Mouse (Mus musculus) CH12.LX (cell line): ENCODE results near the gene Recql5.

Experiments
- CTCF ChIP-seq, 2 experiments: IDR thresholded peaks in 1 of 2; conservative IDR thresholded peaks in 1 of 2; 2 replicates each; pipeline ENCODE4 v1.5.1; 2011 to 2012; ENCODE audit warnings: low read depth in 2 of 2, low read length in 2 of 2, improper control_type of control experiment in 1 of 2, inconsistent platforms in 1 of 2, mild to moderate bottlenecking in 1 of 2, moderate library complexity in 1 of 2
- E2F4 ChIP-seq: IDR thresholded peaks from 2 replicates; pipeline ENCODE4 v1.6.1; 2011; ENCODE audit warnings: low read depth, low read length, improper control_type of control experiment; ENCODE audit not compliant: insufficient replicate concordance
- HCFC1 ChIP-seq: IDR thresholded peaks from 2 replicates; pipeline ENCODE4 v1.6.1; 2012; ENCODE audit warnings: low read depth, mild to moderate bottlenecking, inconsistent platforms, low read length, improper control_type of control experiment
- JUND ChIP-seq: conservative IDR thresholded peaks from 2 replicates; pipeline ENCODE4 v1.6.1; 2011; ENCODE audit warnings: low read depth, low read length, improper control_type of control experiment
- MXI1 ChIP-seq: IDR thresholded peaks from 2 replicates; pipeline ENCODE4 v1.6.1; 2011; ENCODE audit warnings: mild to moderate bottlenecking, low read depth, low read length, improper control_type of control experiment
- MYC ChIP-seq: IDR thresholded peaks from 2 replicates; pipeline ENCODE4 v1.6.1; 2011; ENCODE audit warnings: low read depth, mild to moderate bottlenecking, improper control_type of control experiment, low read length
- NELFE ChIP-seq: IDR thresholded peaks from 2 replicates; pipeline ENCODE4 v1.6.1; 2011; ENCODE audit warnings: low read depth, low read length, improper control_type of control experiment
- NRF1 ChIP-seq: IDR thresholded peaks from 2 replicates; pipeline ENCODE4 v1.6.1; 2014; ENCODE audit warnings: low read depth, mild to moderate bottlenecking, inconsistent platforms, low read length, improper control_type of control experiment, moderate library complexity
- POLR2A ChIP-seq: IDR thresholded peaks from 2 replicates; pipeline ENCODE4 v1.6.1; 2011; ENCODE audit warnings: low read depth, mild to moderate bottlenecking, improper control_type of control experiment, low read length
- SIN3A ChIP-seq: IDR thresholded peaks from 2 replicates; pipeline ENCODE4 v1.6.1; 2012; ENCODE audit warnings: low read length, improper control_type of control experiment, inconsistent platforms

DNA sequence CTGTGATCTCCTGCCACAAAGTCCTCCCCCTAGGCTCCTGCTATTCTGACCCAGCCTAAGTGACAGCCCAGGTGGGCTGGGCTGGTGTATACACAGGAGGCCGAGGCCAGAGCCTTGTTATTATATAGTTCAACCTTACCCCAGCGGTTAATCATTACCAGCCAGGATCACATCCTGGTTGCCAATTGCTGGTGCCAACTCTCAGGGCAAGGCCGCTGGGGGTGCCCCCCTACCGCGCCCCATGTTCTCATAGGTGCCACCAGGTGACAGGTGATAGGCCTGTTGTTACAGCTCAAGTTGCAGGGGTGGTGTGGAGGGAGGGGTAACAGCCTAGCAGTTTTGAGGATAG is 89.4 kb downstream of the Recql5 start:
- TF ChIP-seq MYC (no peak), POLR2A (no peak), CTCF (conservative IDR thresholded peaks at IDR 0.05 in 1 of 2, IDR thresholded peaks at IDR 0.05 in 1 of 2; ENCODE audit: low read depth in 2 of 2, low read length in 2 of 2) (no peak), SIN3A (no peak), NELFE (no peak), NRF1 (no peak), HCFC1 (no peak), E2F4 (no peak), MXI1 (no peak), JUND (no peak)
